Mouse (Mus musculus) lung, postnatal 0 days (tissue): ENCODE data around the gene AI854703.

Experiments used
- CTCF ChIP-seq: IDR thresholded peaks from 2 replicates; pipeline ENCODE4 v1.5.1; 2016; ENCODE audit warnings: antibody characterized with exemption, mild to moderate bottlenecking
- EP300 ChIP-seq: IDR thresholded peaks from 2 replicates; pipeline ENCODE4 v1.6.1; 2016; ENCODE audit warnings: antibody characterized with exemption, mild to moderate bottlenecking, control low read depth

- no peak for TF ChIP-seq CTCF
- no peak for TF ChIP-seq EP300
These were observed 10.0 kb downstream of the AI854703 start for GRCm38 (mm10) chr6:48636515-48636914.
